Mouse (Mus musculus): Measurements from ENCODE around the gene Kifc3. TPM values are rescaled to one million over a fixed set of nuclear protein-coding genes. Genes with fewer than 3 reads are reported as not detected.

The Kifc3 gene
- total RNA-seq, 2 experiments from 2014 or later: 73.0 to 91.6 TPM

- no peak for DNase-seq
These were observed 44.0 kb downstream of the Kifc3 start for GRCm38 (mm10) chr8:95158654-95159053.

- DNase-seq: no peak
These were observed 45.5 kb downstream of the Kifc3 start for GRCm38 (mm10) chr8:95157145-95157544.

GRCm38 (mm10) chr8:95156108-95156507, 46.5 kb downstream of the Kifc3 start:
- DNase-seq: no peak

- no peak for DNase-seq
These were observed 47.3 kb downstream of the Kifc3 start for GRCm38 (mm10) chr8:95155361-95155760.

- DNase-seq: no peak
These were observed 48.0 kb downstream of the Kifc3 start for GRCm38 (mm10) chr8:95154654-95155053.

GRCm38 (mm10) chr8:95154056-95154455, 48.6 kb downstream of the Kifc3 start:
- DNase-seq: no peak

GRCm38 (mm10) chr8:95150608-95151007, 52.0 kb downstream of the Kifc3 start:
- DNase-seq: no peak

- no peak for DNase-seq
These were observed 53.2 kb downstream of the Kifc3 start for GRCm38 (mm10) chr8:95149426-95149825.

- DNase-seq: no peak
These were observed 55.8 kb downstream of the Kifc3 start for GRCm38 (mm10) chr8:95146846-95147245.

- DNase-seq: no peak
These were observed 56.4 kb downstream of the Kifc3 start for GRCm38 (mm10) chr8:95146044-95146745.

GRCm38 (mm10) chr8:95144631-95145015, 58.0 kb downstream of the Kifc3 start:
- no peak for DNase-seq

- DNase-seq: no peak
These were observed 58.6 kb downstream of the Kifc3 start for GRCm38 (mm10) chr8:95143805-95144630.

- DNase-seq: no peak
These were observed 59.4 kb downstream of the Kifc3 start for GRCm38 (mm10) chr8:95142985-95143804.

GRCm38 (mm10) chr8:95142075-95142831, 60.4 kb downstream of the Kifc3 start:
- peak; percentile 84 to 87 for DNase-seq

- DNase-seq: peak in 1 of 2 experiments; percentile 64
These were observed 61.0 kb downstream of the Kifc3 start for GRCm38 (mm10) chr8:95141469-95142074.

- peak in 1 of 2 experiments; percentile 66 for DNase-seq
These were observed 61.6 kb downstream of the Kifc3 start for GRCm38 (mm10) chr8:95141026-95141425.

GRCm38 (mm10) chr8:95140555-95140954, 62.1 kb downstream of the Kifc3 start:
- DNase-seq: peak; percentile 60 to 81

- DNase-seq: peak in 1 of 2 experiments; percentile 17
These were observed 63.6 kb downstream of the Kifc3 start for GRCm38 (mm10) chr8:95139051-95139365.

- DNase-seq: no peak
These were observed 64.1 kb downstream of the Kifc3 start for GRCm38 (mm10) chr8:95138341-95139050.

GRCm38 (mm10) chr8:95137641-95138098, 64.9 kb downstream of the Kifc3 start:
- peak; percentile 57 to 79 for DNase-seq

- no peak for DNase-seq
These were observed 65.4 kb downstream of the Kifc3 start for GRCm38 (mm10) chr8:95137201-95137600.
